Mouse (Mus musculus) hindbrain, embryonic 11.5 days (tissue): ENCODE data around the gene Sfrp5. TPM values are rescaled to one million over a fixed set of nuclear protein-coding genes. Genes with fewer than 3 reads are reported as not detected.

Experiments
- ATAC-seq: fragments of 200-750 bp; cut with Nextera tagmentation; 2 replicates; pipeline ENCODE4 v1.8.0; 2017; ENCODE audit warnings: mild to moderate bottlenecking, moderate TSS enrichment, moderate library complexity; ENCODE audit not compliant: low FRiP score
- DNase-seq: peaks from one replicate; pipeline ENCODE4 v3.0.0-alpha.2; 2015; ENCODE audit warnings: low spot score
- H3K27ac ChIP-seq: fragments of 300-500 bp; sonication (generic); 2 replicates; pipeline ENCODE4 v1.5.1; 2014; ENCODE audit warnings: mild to moderate bottlenecking, low read depth, low read length
- H3K27me3 ChIP-seq: fragments of 300-500 bp; sonication (generic); 2 replicates; pipeline ENCODE4 v1.6.1; 2014; ENCODE audit warnings: mild to moderate bottlenecking, low read length, moderate library complexity, mixed read lengths; ENCODE audit not compliant: control insufficient read depth, insufficient read depth
- H3K36me3 ChIP-seq: fragments of 300-500 bp; sonication (generic); 2 replicates; pipeline ENCODE4 v1.6.1; 2014; ENCODE audit warnings: mild to moderate bottlenecking, low read length, moderate library complexity, mixed read lengths; ENCODE audit not compliant: control insufficient read depth, insufficient read depth
- H3K4me1 ChIP-seq: fragments of 300-500 bp; sonication (generic); replicated peaks from 2 replicates; pipeline ENCODE4 v1.6.1; 2014; ENCODE audit warnings: low read length, mixed read lengths; ENCODE audit not compliant: control insufficient read depth, insufficient read depth
- H3K4me2 ChIP-seq: fragments of 300-500 bp; sonication (generic); replicated peaks from 2 replicates; pipeline ENCODE4 v1.6.1; 2014; ENCODE audit warnings: mild to moderate bottlenecking, low read depth, low read length
- H3K4me3 ChIP-seq: fragments of 300-500 bp; sonication (generic); 2 replicates; pipeline ENCODE4 v1.5.1; 2014; ENCODE audit warnings: low read depth, low read length
- H3K9ac ChIP-seq: fragments of 300-500 bp; sonication (generic); 2 replicates; pipeline ENCODE4 v1.6.1; 2014; ENCODE audit warnings: low read depth, low read length
- H3K9me3 ChIP-seq: fragments of 300-500 bp; sonication (generic); 2 replicates; pipeline ENCODE4 v1.6.1; 2016; ENCODE audit warnings: low read length; ENCODE audit not compliant: control insufficient read depth
- WGBS: fragments of 180-500 bp; shearing (Covaris S2); extraction: QIAGEN DNeasy Blood & Tissue Kit; methylation state at CpG from one replicate; pipeline ENCODE4 v1.1.7; 2014; 5-methylcytosine and 5-hydroxymethylcytosine counted together
- polyA plus RNA-seq: library from polyadenylated mRNA; unstranded; fragments of >200 nt; fragmentation: Nextera tagmentation; extraction: Ambion mirVana; gene quantifications from 2 replicates; pipeline ENCODE4 v1.2.1, GENCODE M21; 2014

The Sfrp5 gene
- polyA plus RNA-seq, 1 experiment from 2014 or later = 0.80 TPM

- H3K4me3 ChIP-seq = no peak overlapping the region
- no peak overlapping the region for H3K9ac ChIP-seq
- ATAC-seq (no peak), DNase-seq (no peak)
- H3K27me3 ChIP-seq = no peaks in the 10 kb centered on the region
- H3K27ac ChIP-seq = no peak overlapping the region
- 54% methylated on average over 7 of the region's 7 CpGs for WGBS
- H3K9me3 ChIP-seq = no peaks in the 10 kb centered on the region
- H3K4me1 ChIP-seq = no peaks in the 10 kb centered on the region
- H3K36me3 ChIP-seq = no peaks in the 10 kb centered on the region
- no peak overlapping the region for H3K4me2 ChIP-seq
Measured at GRCm38 (mm10) chr19:42209485-42209884, 7.4 kb upstream of the Sfrp5 start.

- Histone ChIP-seq H3K9me3 (no peaks in the 10 kb centered on the region), H3K4me3 (no peak overlapping the region), H3K4me1 (peaks cover 6% of the 10 kb centered on the region), H3K27ac (no peak overlapping the region), H3K9ac (no peak overlapping the region), H3K27me3 (peaks cover 33% of the 10 kb centered on the region), H3K4me2 (no peak overlapping the region), H3K36me3 (no peaks in the 10 kb centered on the region)
- DNase-seq (no peak), ATAC-seq (no peak)
- WGBS = 75% methylated on average over 8 of the region's 8 CpGs
Measured at GRCm38 (mm10) chr19:42205201-42205600, 3.1 kb upstream of the Sfrp5 start.

GRCm38 (mm10) chr19:42204306-42204705 lies 2.3 kb upstream of the Sfrp5 start:
- Histone ChIP-seq H3K4me1 (peaks cover 6% of the 10 kb centered on the region), H3K27ac (no peak overlapping the region), H3K27me3 (peaks cover 42% of the 10 kb centered on the region), H3K4me2 (no peak overlapping the region), H3K36me3 (no peaks in the 10 kb centered on the region), H3K9ac (no peak overlapping the region), H3K4me3 (no peak overlapping the region), H3K9me3 (no peaks in the 10 kb centered on the region)
- 82% methylated on average over 4 of the region's 4 CpGs for WGBS
- ATAC-seq = no peak
- DNase-seq = no peak

GRCm38 (mm10) chr19:42202467-42202866 lies 415 bp upstream of the Sfrp5 start:
- 44% methylated on average over 8 of the region's 8 CpGs for WGBS
- Histone ChIP-seq H3K9me3 (no peaks in the 10 kb centered on the region), H3K27ac (no peak overlapping the region), H3K36me3 (no peaks in the 10 kb centered on the region), H3K4me2 (peak overlapping the region; percentile 34; the same call in 1 of the 2 replicates), H3K27me3 (peaks cover 52% of the 10 kb centered on the region), H3K9ac (no peak overlapping the region), H3K4me1 (peaks cover 6% of the 10 kb centered on the region), H3K4me3 (no peak overlapping the region)
- ATAC-seq (no peak), DNase-seq (no peak)

- DNase-seq = no peak
- Histone ChIP-seq H3K4me3 (no peak overlapping the region), H3K9me3 (no peaks in the 10 kb centered on the region), H3K27ac (no peak overlapping the region), H3K36me3 (no peaks in the 10 kb centered on the region), H3K27me3 (peaks cover 47% of the 10 kb centered on the region), H3K9ac (no peak overlapping the region), H3K4me1 (peaks cover 6% of the 10 kb centered on the region), H3K4me2 (no peak overlapping the region)
- no peak for ATAC-seq
- 51% methylated on average over 11 of the region's 11 CpGs for WGBS
Measured at GRCm38 (mm10) chr19:42198026-42198425, 4.0 kb downstream of the Sfrp5 start.

- Histone ChIP-seq H3K9me3 (no peaks in the 10 kb centered on the region), H3K4me3 (no peak overlapping the region), H3K27me3 (peaks cover 37% of the 10 kb centered on the region), H3K27ac (no peak overlapping the region), H3K4me2 (no peak overlapping the region), H3K36me3 (no peaks in the 10 kb centered on the region), H3K4me1 (peaks cover 5% of the 10 kb centered on the region), H3K9ac (no peak overlapping the region)
- WGBS = 73% methylated on average over 4 of the region's 4 CpGs
- DNase-seq (no peak), ATAC-seq (no peak)
Measured at GRCm38 (mm10) chr19:42197066-42197465, 5.0 kb downstream of the Sfrp5 start.

- Histone ChIP-seq H3K9me3 (no peaks in the 10 kb centered on the region), H3K4me3 (no peak overlapping the region), H3K36me3 (no peaks in the 10 kb centered on the region), H3K27me3 (peaks cover 31% of the 10 kb centered on the region), H3K9ac (no peak overlapping the region), H3K4me1 (no peaks in the 10 kb centered on the region; the same call in 1 of the 2 replicates), H3K4me2 (no peak overlapping the region), H3K27ac (no peak overlapping the region)
- 73% methylated on average over 4 of the region's 4 CpGs for WGBS
- DNase-seq (no peak), ATAC-seq (no peak)
Measured at GRCm38 (mm10) chr19:42196378-42196777, 5.7 kb downstream of the Sfrp5 start.

GRCm38 (mm10) chr19:42193311-42193710 lies 8.7 kb downstream of the Sfrp5 start:
- Histone ChIP-seq H3K36me3 (no peaks in the 10 kb centered on the region; the same call in 1 of the 2 replicates), H3K27me3 (no peaks in the 10 kb centered on the region; the same call in 1 of the 2 replicates), H3K4me3 (no peak overlapping the region), H3K4me1 (no peaks in the 10 kb centered on the region), H3K9me3 (no peaks in the 10 kb centered on the region), H3K4me2 (no peak overlapping the region), H3K9ac (no peak overlapping the region), H3K27ac (no peak overlapping the region)
- DNase-seq = no peak
- ATAC-seq = no peak
- WGBS = 55% methylated on average over 2 of the region's 2 CpGs

- Histone ChIP-seq H3K4me2 (no peak overlapping the region), H3K4me1 (no peaks in the 10 kb centered on the region), H3K9ac (no peak overlapping the region), H3K4me3 (no peak overlapping the region), H3K27me3 (no peaks in the 10 kb centered on the region), H3K27ac (no peak overlapping the region), H3K9me3 (no peaks in the 10 kb centered on the region), H3K36me3 (no peaks in the 10 kb centered on the region; the same call in 1 of the 2 replicates)
- peak; percentile 82 for DNase-seq
- ATAC-seq = peak; percentile 45; the same call in 1 of the 2 replicates
- WGBS = 17% methylated on average over 5 of the region's 5 CpGs
Measured at GRCm38 (mm10) chr19:42190494-42190893, 11.6 kb downstream of the Sfrp5 start.
